Mouse (Mus musculus) regulatory T cell (primary cell): ENCODE measurements around the gene Pde2a.
"Not testable (repeated sequence)": the region's sequence is repeated elsewhere in the genome, so short reads cannot be mapped to it uniquely, and the experiment has no call there.

ENCODE experiments used
- in situ Hi-C: fragments of 300-600 bp; cut with MboI, MseI; formaldehyde crosslinking; loops from one replicate; pipeline ENCODE4 v1.15.1; 2025; ENCODE audit warnings: high pct_unique_total_duplicates

Pde2a gene

DNA sequence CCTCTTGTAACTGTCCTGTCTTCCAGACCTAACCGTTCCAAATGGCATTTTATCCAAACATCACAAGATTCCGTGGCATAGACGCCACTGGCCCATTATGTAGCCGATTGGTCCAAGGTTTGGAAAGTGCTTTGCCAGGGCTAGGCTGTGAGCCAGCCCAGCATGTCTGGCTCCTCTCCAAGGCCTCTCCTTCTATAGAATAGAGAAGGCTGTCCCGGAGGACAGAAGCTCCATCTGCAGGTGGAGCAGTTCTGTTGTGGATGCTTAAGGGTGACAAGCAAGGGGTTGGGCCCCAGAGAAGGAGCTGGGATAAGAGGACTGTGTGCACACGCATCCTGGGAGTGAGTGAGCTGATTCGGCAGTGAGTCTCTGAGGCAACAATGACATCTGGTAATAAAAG, 92.2 kb downstream of the Pde2a start:
- in situ Hi-C loops, result no loop called here

DNA sequence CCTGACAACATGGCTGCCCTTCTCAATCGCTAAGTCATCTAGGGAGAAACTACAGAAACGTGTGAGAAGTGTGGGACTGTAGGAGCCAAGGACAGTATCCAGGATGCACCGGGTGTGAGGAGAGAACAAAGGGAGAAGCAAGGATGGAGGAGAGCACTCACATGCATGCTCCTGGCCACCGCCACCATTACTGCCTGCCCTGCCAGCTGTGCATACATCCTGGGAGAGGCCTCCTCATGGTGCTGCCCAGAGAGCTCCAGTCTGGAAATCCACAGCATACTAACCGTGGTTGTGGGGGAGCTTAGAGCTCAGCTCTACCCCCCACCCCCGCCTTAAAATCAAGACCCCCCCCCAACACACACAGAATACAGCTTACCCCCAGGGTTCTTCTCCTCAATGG, 93.3 kb downstream of the Pde2a start:
- in situ Hi-C loops, result no loop called here

DNA sequence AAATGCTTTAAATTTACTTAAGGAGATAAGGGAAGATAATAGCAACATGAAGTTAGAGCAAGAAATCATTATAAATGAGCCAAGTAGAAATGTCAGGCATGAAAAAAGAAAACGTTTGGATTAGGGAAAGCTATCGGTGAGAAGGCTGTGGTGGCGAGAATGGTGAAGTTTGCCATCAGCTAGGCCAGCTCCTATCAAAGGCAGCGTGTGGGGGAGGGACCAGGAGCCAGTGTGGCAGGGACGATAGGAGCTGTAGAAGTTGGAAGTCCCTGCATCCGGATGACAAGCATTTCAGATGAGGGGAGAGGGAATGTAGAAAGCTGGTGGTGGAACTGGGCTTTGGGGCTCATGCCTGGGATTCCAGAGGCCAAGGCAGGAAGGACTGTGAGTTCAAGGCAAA, 93.8 kb downstream of the Pde2a start:
- in situ Hi-C loops, result no loop called here

DNA sequence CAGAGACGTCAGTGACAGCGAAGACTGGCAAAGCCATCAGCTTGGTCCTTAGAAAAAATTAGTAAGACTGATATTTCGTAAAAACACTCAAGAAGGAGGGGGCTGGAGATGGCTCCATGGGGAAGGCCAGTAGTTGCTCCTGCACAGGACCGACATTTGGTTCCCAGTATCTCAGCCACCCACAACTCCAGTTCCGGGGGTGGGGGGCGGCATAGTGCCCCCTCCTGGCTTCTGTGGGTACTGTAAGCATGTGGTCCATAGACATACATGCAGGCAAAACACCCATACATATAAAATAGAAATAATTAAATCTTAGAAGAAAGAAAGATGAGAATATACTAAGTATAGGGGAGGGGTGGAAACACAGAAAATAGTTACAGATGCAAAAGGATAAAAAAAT, 95.0 kb downstream of the Pde2a start:
- in situ Hi-C loops, result no loop called here

DNA sequence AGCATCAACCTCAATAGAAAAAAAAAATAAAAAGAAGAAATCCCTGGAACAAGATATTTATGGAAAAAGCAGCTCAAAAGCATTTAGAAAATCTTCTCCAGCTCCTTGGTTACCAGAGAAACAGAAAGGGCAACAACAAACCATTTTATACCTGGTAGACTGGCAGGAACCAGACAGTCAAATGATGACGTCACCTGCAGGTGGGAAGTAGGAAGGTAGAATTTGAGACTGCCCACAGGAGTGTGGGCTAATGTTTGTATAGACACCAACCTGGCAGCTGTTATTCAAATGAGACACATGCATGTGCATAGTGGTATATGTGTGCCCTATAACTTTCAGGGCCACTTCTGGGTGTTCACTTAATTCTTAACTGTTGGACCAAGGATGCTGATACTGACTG, 100.2 kb downstream of the Pde2a start:
- in situ Hi-C loops, result no loop called here

DNA sequence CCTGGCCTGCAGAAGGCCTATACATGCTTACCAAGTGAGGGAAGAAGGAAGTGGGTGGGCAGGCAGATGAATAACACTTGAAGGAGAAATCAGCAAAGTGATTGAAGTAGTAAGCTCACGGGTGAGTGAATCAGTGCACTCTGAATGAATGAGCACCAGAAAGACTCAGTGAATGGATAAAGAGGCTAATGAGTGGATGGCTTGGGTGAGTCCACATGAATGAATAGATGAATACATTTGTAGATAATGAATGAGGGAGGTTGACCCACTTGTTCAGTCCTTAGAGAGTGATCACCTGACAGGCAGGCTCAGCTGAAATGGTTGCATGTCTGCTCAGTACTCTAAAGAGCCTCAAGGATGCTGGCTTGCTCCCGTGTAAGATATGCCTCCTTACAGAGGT, 101.7 kb downstream of the Pde2a start:
- in situ Hi-C loops, result no loop called here

DNA sequence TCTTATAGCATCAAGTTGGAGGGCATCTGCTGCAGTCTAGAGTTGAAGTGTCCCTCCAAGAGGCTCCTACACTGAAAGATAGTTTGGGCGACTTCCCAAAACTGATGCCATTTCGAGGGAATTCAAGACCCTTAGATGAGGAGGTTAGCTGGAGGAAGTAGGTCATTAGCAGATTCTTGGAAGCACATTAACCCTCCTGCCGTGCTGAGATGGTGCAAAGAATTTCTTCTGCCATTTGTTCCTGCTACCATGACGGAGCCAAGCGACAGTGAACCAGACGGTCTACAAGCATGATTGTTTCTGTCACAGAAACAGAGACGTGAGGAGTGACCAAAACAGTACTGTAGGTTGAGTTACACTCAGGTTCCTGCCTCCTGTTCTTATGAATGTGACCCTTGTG, 105.0 kb downstream of the Pde2a start:
- in situ Hi-C loops, result no loop called here

DNA sequence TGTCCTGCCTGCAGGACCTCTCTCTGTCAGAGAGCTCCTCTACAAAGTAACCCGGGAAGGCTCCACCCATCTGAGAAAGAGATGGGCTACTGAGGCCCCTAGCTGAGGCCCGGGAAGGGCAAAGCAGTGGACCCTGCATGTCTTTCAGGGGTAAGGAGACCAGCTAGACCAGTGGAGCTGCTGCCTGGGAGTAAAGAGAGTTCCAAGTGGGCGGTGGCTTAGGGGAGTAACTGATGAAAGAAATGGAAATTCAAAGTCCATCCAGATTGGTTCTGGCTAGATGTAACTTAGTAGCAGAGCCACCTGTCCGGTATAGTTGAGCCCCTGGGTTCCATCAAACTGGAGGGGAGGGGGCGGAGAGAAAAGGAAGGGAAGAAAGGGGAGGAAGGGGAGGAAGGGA, 112.9 kb downstream of the Pde2a start:
- in situ Hi-C loops, result no loop called here

DNA sequence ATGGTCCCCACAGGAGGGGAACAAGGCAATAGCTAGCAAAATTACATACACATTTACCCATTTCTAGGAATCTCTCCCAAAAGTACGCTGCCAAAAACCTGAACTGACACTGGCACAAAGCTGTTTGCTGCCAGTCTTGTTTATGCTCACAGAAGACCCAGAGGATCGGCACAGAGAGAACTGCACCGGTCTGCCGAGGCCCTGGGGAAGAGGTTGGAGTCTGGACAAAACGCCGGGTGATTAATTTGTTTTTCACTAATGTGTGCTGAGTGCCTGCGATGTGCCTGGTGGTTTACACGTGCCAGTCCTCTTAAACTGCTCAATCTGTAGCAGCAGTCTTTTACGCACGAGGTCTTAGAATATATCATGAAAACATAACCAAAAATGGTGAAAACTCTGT, 113.6 kb downstream of the Pde2a start:
- in situ Hi-C loops, result no loop called here

DNA sequence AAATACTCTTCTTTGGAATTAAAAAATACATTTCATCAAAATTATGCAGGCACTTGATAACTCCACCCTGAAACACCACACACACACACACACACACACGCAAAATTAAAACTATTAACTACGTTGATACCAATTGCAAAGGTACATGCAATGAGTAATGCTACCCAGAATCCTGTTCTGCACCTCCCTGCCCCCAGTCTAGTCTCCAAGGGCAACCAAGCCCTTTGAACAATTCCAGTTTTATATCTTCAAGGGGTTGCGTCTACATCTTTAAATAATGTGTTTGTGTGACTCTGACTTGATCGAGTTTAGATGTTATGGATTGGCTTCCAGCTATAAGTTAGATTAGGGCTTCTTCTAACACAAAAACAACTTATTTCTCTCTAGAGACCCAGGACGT, 114.0 kb downstream of the Pde2a start:
- in situ Hi-C loops, result no loop called here

DNA sequence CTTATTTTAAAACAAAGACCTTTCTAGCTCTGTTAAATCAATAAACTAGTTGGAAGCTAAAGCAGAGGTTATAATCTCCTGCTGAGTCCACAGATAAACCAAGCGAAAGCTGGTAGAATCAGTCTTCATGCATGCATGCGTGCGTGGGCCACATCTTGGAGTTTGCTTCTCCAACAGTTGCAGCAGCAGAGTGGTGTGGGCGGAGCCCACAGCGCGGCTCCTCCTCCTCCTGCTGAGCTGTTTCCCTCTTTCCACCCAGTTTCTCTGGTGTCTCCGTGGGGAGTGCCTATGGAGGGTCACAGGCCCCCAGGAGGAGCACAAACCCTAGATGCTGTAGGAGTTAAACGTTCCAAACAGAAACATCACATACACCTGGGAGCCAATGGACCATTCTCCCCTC, 116.0 kb downstream of the Pde2a start:
- in situ Hi-C loops, result no loop called here

DNA sequence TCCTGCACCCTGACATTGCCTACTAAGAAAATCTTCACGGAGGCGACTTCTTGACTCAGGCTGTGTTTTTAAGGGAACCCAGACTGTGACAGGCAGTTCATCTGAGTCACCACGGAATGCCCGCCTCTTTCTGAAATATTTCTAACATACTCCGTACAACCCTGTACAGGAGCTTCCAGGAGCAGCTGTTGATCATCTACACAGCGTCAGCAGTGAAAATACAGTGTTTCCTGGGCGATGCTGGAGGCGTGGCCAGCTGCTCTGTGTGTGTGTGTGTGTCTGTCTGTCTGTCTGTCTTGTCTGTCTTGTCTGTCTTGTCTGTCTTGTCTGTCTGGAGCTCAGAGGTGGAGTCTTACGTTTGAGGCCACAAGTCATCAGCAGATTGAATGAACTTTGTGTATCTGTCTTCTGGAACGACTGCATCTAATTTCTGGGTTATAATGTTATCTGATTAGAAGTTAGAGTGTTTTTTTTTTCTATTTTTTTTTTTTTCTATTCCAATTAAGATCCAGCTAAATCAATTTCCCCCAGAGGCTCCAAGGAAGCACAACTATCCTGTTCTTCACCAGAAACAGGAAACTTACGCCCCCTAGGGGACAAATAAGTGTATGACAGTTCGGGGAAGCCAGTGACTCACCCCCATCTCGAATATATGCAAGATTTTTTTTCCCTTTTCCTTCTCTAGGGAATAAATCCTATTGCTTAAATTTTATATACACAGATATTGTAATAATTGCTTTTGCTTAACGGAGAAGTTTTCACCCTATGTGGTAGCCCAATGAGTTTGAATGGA, 116.8 kb downstream of the Pde2a start:
- in situ Hi-C loops, result no loop called here

DNA sequence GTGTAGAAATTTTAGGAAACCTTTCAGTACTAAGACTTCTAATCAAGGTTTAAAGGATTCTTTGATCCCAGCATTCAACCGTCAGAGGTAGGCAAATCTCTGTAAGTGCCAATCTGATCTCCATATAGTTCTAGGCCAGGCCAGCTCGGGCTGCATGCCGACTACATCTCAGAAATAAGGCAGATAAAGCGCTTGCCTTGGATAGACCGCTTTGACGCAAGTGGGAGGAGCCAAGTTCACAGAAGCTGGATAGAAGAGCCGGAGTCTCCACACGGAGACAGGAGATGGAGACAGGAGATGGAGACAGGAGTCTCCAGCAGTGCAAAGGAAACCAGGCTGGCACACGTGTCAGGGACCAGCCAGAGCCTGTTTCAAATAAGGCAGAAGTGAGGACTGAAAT, 118.3 kb downstream of the Pde2a start:
- in situ Hi-C loops, result loop anchor here (5.0 kb wide), 1 partner anchor 83 kb away; no protein-coding TSS in a partner anchor

DNA sequence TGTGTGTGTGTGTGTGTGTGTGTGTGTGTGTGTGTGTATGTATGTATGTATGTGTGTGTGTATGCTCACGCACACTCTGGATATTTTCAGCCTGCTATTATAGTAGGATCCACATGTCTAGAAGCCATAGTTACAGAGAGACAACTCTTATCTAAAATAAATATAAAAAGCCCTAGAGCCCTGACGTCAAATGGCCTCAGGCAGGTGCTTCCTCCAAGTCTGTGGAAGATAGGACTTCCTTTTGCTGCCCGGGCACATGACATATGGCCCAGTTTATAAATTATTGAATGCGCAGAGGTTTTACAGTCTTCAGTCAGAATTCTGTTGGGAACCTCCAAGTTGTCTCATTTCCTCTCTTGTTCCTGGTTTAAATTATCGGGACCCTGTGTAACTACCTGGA, 119.2 kb downstream of the Pde2a start:
- in situ Hi-C loops, result loop anchor here (5.0 kb wide), 1 partner anchor 82 kb away; no protein-coding TSS in a partner anchor

DNA sequence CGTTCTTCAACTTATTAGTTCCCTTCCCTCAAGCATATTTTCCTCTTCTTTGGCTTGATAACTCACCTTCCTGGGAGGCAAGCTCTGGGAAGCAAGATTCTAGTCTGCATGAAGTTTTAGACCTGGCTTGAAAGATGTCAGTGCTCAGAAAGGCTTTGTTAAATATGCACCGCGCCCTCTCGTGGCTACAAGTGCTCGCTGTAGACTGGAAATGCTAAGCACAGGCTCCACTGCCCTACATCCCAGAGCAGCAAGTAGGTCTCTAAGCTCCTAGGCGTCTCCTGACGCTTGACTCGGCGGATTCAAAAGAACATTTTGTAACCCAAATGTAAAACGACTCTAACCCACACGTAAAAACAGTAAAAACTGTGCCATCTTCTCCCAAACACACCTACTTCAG, 119.6 kb downstream of the Pde2a start:
- in situ Hi-C loops, result loop anchor here (5.0 kb wide), 1 partner anchor 81 kb away; no protein-coding TSS in a partner anchor

DNA sequence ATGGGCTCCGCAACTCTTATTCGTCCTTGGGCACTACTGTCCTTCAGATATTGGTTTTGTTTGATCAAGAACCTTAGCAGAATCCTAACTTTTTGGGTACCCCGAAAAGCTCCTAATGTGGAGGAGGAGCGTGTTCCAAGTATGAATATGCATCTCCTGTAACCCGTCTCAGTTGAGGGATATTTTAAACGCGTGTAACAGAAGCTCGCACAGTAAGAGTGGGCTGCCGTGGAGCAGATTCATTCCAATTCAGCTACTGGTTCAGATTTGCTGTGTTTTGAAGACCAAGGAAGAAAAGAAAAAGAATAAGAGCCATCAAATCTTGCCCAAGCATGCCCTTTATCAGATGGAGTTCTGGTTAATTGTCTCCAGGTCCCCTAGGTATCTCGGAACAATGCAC, 120.2 kb downstream of the Pde2a start:
- in situ Hi-C loops, result loop anchor here (5.0 kb wide), 1 partner anchor 81 kb away; no protein-coding TSS in a partner anchor

DNA sequence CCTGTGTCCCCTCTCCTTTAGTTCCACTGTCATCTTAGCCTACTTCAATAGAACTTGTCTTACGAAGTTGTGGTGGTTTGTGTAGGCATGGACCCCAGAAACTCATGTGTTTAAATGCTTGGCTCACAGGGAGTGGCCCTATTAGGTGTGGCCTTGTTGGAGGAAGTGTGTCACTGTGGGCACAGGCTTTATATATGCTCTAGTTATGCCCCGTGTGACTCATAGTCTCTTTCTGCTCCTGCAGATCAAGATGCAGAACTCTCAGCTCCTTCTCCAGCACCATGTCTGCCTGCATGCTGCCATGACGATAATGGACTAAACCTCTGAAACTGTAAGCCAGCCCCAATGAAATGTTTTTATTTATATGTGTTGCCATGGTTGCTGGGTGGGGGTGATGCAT, 126.2 kb downstream of the Pde2a start:
- in situ Hi-C loops, result no loop called here

DNA sequence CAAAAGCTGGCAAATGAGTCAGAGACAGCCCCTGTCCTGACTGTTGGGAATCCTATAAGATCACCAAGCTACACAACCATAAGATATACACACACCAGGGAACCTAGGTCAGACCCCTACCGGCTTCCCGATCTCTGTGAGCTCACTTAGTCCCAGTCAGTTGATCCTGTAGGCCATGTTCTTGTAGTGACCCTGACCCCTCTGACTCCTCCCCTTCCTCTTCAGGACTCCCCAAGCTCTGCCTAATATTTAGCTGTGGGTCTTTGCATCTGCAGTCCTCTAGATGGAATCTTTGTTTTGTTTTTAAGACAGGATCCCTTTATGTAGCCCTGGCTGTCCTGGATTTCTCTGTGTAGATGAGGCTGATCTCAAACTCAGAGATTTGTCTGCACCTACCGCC, 127.8 kb downstream of the Pde2a start:
- in situ Hi-C loops, result no loop called here

DNA sequence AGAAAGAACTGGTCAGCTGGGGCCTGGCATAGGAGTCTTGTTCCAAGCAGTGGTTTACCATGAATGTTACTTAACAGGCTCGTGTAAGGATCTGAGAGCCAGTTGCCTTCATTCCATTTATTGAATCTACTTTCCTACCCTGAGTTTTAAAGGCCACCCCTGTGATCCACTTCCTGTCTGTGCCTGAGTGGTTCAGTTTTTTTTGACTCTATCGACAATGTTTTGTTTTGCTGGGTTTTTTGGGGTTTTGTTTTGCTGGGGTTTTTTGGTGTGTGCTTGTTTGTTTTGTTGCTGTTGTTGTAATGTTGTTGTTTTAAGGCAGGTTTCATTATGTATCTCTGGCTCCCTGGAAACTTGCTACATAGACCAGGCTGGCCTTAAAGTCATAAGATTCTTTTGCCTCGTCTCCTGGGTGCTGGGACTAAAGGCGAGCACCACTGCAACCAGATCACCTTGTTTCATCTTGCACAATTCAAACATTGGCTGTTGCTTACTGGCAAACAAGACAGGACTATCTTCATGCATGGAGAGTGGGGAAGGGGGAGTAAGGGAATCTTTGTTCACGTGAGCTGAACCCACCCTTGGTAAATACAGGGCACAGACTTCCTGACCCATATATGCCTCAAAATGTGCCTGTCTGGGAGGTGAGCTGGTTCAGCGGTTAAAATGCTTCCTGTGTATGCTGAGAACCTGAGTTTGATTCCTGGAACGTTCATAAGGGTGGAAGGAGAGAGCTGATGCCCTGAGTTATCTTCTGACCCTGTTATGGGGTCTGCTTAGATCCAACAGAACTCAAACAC, 129.4 kb downstream of the Pde2a start:
- in situ Hi-C loops, result no loop called here

DNA sequence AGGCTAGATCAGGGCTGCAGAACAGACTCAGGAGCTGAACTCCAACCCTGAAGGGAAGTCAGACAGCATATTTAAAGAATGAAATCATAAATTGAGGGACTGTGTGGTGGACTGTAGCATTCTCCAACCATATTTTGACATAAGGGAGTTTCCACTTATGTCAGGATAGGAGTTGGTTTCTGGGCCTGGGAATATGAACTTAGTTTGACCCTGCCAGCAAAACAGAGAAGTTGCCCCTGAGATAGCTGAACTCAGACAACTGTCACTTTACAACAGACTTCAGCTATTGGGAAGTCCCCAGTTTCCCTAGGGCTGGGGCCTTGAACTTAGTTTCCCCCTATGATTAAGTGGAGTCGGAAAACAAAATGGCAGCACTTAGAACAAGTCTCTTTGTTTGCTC, 130.0 kb downstream of the Pde2a start:
- in situ Hi-C loops, result no loop called here

DNA sequence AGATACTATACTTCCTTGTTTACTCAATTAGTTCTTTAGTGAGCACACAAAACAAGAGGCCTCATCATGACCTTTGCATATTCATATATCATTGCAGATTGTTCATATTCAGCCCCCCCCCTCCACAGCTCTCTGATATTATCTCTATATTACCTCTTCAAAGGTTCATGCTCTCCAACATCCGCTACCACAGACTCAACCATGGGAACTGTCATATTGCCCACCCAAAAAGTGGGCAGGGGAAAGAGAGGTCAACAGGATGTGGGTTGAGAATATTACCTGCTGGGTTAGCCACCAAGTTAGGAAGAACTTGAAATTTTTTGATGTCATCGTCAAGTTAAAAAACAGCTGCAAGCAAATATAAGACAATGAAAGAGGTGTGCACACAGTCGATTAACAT, 134.0 kb downstream of the Pde2a start:
- in situ Hi-C loops, result not testable (repeated sequence)

DNA sequence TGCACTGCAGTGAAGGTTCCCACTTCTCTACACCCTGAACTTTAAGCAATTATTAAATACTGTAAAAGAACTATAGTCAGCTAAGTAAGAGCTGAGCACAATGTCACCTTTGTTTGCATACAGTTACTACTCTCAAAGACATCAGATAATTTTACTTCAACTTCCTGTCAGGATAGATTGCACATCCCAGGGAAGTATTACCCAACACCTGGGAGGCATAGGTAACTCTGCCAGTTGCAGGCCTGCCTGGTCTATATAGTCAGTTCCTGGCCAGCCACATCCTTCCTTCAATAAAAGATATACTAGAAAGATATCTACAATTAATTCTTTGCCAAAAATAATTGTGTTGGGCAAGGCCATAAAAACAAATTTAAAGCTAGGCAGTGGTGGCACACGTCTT, 135.9 kb downstream of the Pde2a start:
- in situ Hi-C loops, result no loop called here

DNA sequence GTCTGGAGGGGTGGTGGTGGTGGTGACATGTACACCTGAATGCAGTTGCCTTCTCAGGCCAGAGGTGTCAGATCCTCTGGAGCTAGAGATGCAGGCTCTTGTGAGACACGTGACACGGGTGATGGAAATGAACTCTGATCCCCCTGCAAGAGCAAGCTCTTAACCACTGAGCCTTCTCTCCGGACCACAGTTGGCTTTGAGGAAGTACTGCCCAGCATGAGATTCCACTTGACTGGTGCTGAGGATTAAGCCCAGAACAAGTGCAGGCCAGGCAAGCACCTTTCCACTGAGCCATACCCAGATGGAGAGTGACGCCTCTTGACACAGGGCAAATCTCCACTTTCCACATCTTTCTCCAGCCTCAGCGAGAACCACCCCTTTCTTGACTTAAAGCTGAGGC, 137.9 kb downstream of the Pde2a start:
- in situ Hi-C loops, result not testable (repeated sequence)
